Mouse (Mus musculus): ENCODE measurements at regions not wholly inside any gene's neighbourhood (a gene's known extent, or its start where the extent isn't known, plus 50 kb on each side); places are given as distances from the start of the nearest gene placed in this dataset.
A peak's percentile ranks its signal among the peaks of the same experiment; 100 is the strongest.
"Not testable (repeated sequence)": the region's sequence is repeated elsewhere in the genome, so short reads cannot be mapped to it uniquely, and the experiment has no call there.

- no peaks in the 10 kb centered on the region for H3K79me2 ChIP-seq (ENCODE audit: control insufficient read depth, insufficient read depth)
- H3ac ChIP-seq (ENCODE audit: control insufficient read depth, insufficient read length): no peak overlapping the region
- peak overlapping the region; percentile 53 for H3K4me2 ChIP-seq (ENCODE audit: low read depth)
- no peaks in the 10 kb centered on the region for H3K36me3 ChIP-seq (ENCODE audit: control insufficient read depth, insufficient read depth)
- H3K4me3 ChIP-seq: no peak overlapping the region
- TF ChIP-seq TCF3 (IDR thresholded peaks at IDR 0.05; ENCODE audit: insufficient read length, low read depth) (no peak), MAX (IDR thresholded peaks at IDR 0.05; ENCODE audit: low read depth) (no peak), MYOG (IDR thresholded peaks at IDR 0.05; ENCODE audit: control insufficient read depth in 1 of 3, insufficient read depth in 1 of 3, insufficient read length in 2 of 3, low read depth in 2 of 3) (no peak), MYOD1 (IDR thresholded peaks at IDR 0.05; ENCODE audit: control insufficient read depth in 1 of 3, insufficient read length in 2 of 3, low read depth in 2 of 3) (no peak)
- H3K27me3 ChIP-seq (ENCODE audit: control insufficient read depth, insufficient read depth, insufficient read length): no peaks in the 10 kb centered on the region
These were observed 126.3 kb upstream of the Hpf1 start for GRCm38 (mm10) chr8:60763959-60764358.

GRCm38 (mm10) chr8:60773350-60773749 is 116.9 kb upstream of the Hpf1 start:
- H3K4me2 ChIP-seq (ENCODE audit: low read depth): peak overlapping the region; percentile 51
- H3K79me2 ChIP-seq (ENCODE audit: control insufficient read depth, insufficient read depth): no peaks in the 10 kb centered on the region
- TF ChIP-seq MAX (IDR thresholded peaks at IDR 0.05; ENCODE audit: low read depth) (no peak), TCF12 (IDR thresholded peaks at IDR 0.05; ENCODE audit: insufficient read depth, poor library complexity, severe bottlenecking) (peak; percentile 81), TCF3 (IDR thresholded peaks at IDR 0.05; ENCODE audit: insufficient read length, low read depth) (no peak), POLR2A (IDR thresholded peaks at IDR 0.05; ENCODE audit: insufficient read length, low read depth) (no peak), REST (IDR thresholded peaks at IDR 0.05; ENCODE audit: insufficient read depth, insufficient read length) (no peak), MYOG (IDR thresholded peaks at IDR 0.05; ENCODE audit: control insufficient read depth in 1 of 3, insufficient read depth in 1 of 3, insufficient read length in 2 of 3, low read depth in 2 of 3) (peak in 2 of 3 experiments; percentile 47 to 53), POLR2AphosphoS2 (IDR thresholded peaks at IDR 0.05; ENCODE audit: insufficient read length, low read depth) (no peak), CEBPB (IDR thresholded peaks at IDR 0.05; ENCODE audit: insufficient read depth, poor library complexity, severe bottlenecking) (no peak), SRF (IDR thresholded peaks at IDR 0.05; ENCODE audit: control insufficient read depth, insufficient read length, low read depth) (peak; percentile 27), USF1 (IDR thresholded peaks at IDR 0.05; ENCODE audit: low read depth) (no peak), E2F4 (IDR thresholded peaks at IDR 0.05; ENCODE audit: insufficient read depth) (no peak), MYOD1 (IDR thresholded peaks at IDR 0.05; ENCODE audit: control insufficient read depth in 1 of 3, insufficient read length in 2 of 3, low read depth in 2 of 3) (peak; percentile 3 to 87 (median 85))

GRCm38 (mm10) chr8:60776251-60776650 is 114.0 kb upstream of the Hpf1 start:
- H3K79me2 ChIP-seq (ENCODE audit: control insufficient read depth, insufficient read depth); H3ac ChIP-seq (ENCODE audit: control insufficient read depth, insufficient read length); H3K4me2 ChIP-seq (ENCODE audit: low read depth); H3K36me3 ChIP-seq (ENCODE audit: control insufficient read depth, insufficient read depth); H3K4me3 ChIP-seq; H3K27me3 ChIP-seq (ENCODE audit: control insufficient read depth, insufficient read depth, insufficient read length): not testable (repeated sequence)

More at GRCm38 (mm10) chr8:60773350-60773749, 116.9 kb upstream of the Hpf1 start:
- Histone ChIP-seq H3K36me3 (ENCODE audit: control insufficient read depth, insufficient read depth) (no peaks in the 10 kb centered on the region), H3K4me3 (no peak overlapping the region), H3ac (ENCODE audit: control insufficient read depth, insufficient read length) (no peak overlapping the region), H3K27me3 (ENCODE audit: control insufficient read depth, insufficient read depth, insufficient read length) (no peaks in the 10 kb centered on the region)

GRCm38 (mm10) chr8:60785049-60785448 is 105.2 kb upstream of the Hpf1 start:
- Histone ChIP-seq H3ac (ENCODE audit: control insufficient read depth, insufficient read length) (no peak overlapping the region), H3K36me3 (ENCODE audit: control insufficient read depth, insufficient read depth) (no peaks in the 10 kb centered on the region), H3K27me3 (ENCODE audit: control insufficient read depth, insufficient read depth, insufficient read length) (no peaks in the 10 kb centered on the region), H3K79me2 (ENCODE audit: control insufficient read depth, insufficient read depth) (no peaks in the 10 kb centered on the region), H3K4me3 (no peak overlapping the region), H3K4me2 (ENCODE audit: low read depth) (no peak overlapping the region)
- TF ChIP-seq REST (IDR thresholded peaks at IDR 0.05; ENCODE audit: insufficient read depth, insufficient read length) (no peak), TCF12 (IDR thresholded peaks at IDR 0.05; ENCODE audit: insufficient read depth, poor library complexity, severe bottlenecking) (no peak)

GRCm38 (mm10) chr8:60790453-60790852 is 99.8 kb upstream of the Hpf1 start:
- H3K79me2 ChIP-seq (ENCODE audit: control insufficient read depth, insufficient read depth): no peaks in the 10 kb centered on the region
- H3ac ChIP-seq (ENCODE audit: control insufficient read depth, insufficient read length): no peak overlapping the region
- no peak overlapping the region for H3K4me3 ChIP-seq
- no peaks in the 10 kb centered on the region for H3K27me3 ChIP-seq (ENCODE audit: control insufficient read depth, insufficient read depth, insufficient read length)
- H3K4me2 ChIP-seq (ENCODE audit: low read depth): no peak overlapping the region
- no peaks in the 10 kb centered on the region for H3K36me3 ChIP-seq (ENCODE audit: control insufficient read depth, insufficient read depth)
- no peak for TF ChIP-seq SRF (IDR thresholded peaks at IDR 0.05; ENCODE audit: control insufficient read depth, insufficient read length, low read depth)
- no peak for TF ChIP-seq E2F4 (IDR thresholded peaks at IDR 0.05; ENCODE audit: insufficient read depth)
- no peak for TF ChIP-seq MYOD1 (IDR thresholded peaks at IDR 0.05; ENCODE audit: control insufficient read depth in 1 of 3, insufficient read length in 2 of 3, low read depth in 2 of 3)
- no peak for TF ChIP-seq USF1 (IDR thresholded peaks at IDR 0.05; ENCODE audit: low read depth)
- TF ChIP-seq CEBPB (IDR thresholded peaks at IDR 0.05; ENCODE audit: insufficient read depth, poor library complexity, severe bottlenecking): no peak

- H3K36me3 ChIP-seq (ENCODE audit: control insufficient read depth, insufficient read depth): no peaks in the 10 kb centered on the region
- H3ac ChIP-seq (ENCODE audit: control insufficient read depth, insufficient read length): no peak overlapping the region
- peak overlapping the region; percentile 48 for H3K4me2 ChIP-seq (ENCODE audit: low read depth)
- no peaks in the 10 kb centered on the region for H3K27me3 ChIP-seq (ENCODE audit: control insufficient read depth, insufficient read depth, insufficient read length)
- no peak overlapping the region for H3K4me3 ChIP-seq
- TF ChIP-seq TCF3 (IDR thresholded peaks at IDR 0.05; ENCODE audit: insufficient read length, low read depth) (no peak), MAX (IDR thresholded peaks at IDR 0.05; ENCODE audit: low read depth) (no peak), POLR2AphosphoS2 (IDR thresholded peaks at IDR 0.05; ENCODE audit: insufficient read length, low read depth) (no peak), MYOD1 (IDR thresholded peaks at IDR 0.05; ENCODE audit: control insufficient read depth in 1 of 3, insufficient read length in 2 of 3, low read depth in 2 of 3) (no peak), TCF12 (IDR thresholded peaks at IDR 0.05; ENCODE audit: insufficient read depth, poor library complexity, severe bottlenecking) (no peak), REST (IDR thresholded peaks at IDR 0.05; ENCODE audit: insufficient read depth, insufficient read length) (no peak), USF1 (IDR thresholded peaks at IDR 0.05; ENCODE audit: low read depth) (no peak), SRF (IDR thresholded peaks at IDR 0.05; ENCODE audit: control insufficient read depth, insufficient read length, low read depth) (no peak), E2F4 (IDR thresholded peaks at IDR 0.05; ENCODE audit: insufficient read depth) (no peak), CEBPB (IDR thresholded peaks at IDR 0.05; ENCODE audit: insufficient read depth, poor library complexity, severe bottlenecking) (no peak), POLR2A (IDR thresholded peaks at IDR 0.05; ENCODE audit: insufficient read length, low read depth) (no peak), MYOG (IDR thresholded peaks at IDR 0.05; ENCODE audit: control insufficient read depth in 1 of 3, insufficient read depth in 1 of 3, insufficient read length in 2 of 3, low read depth in 2 of 3) (no peak)
- H3K79me2 ChIP-seq (ENCODE audit: control insufficient read depth, insufficient read depth): no peaks in the 10 kb centered on the region
These were observed 97.7 kb upstream of the Hpf1 start for GRCm38 (mm10) chr8:60792518-60792917.
